Mouse (Mus musculus) spleen, adult 2 months (tissue): ENCODE results near the gene Btbd6. TPM values are rescaled to one million over a fixed set of nuclear protein-coding genes. Genes with fewer than 3 reads are reported as not detected.

Experiments
- DNase-seq, 2 experiments: peaks; one replicate each; pipeline versions ENCODE4 v3.0.0 to v3.0.0-alpha.2; 2012 to 2021; ENCODE audit warnings: low spot score in 2 of 2, low read depth in 1 of 2
- H3K27ac ChIP-seq: fragments of 200-500 bp; 2 replicates; pipeline ENCODE4 v1.5.1; 2012; ENCODE audit warnings: low read length, inconsistent platforms; ENCODE audit not compliant: insufficient read depth
- H3K27me3 ChIP-seq: fragments of 200-500 bp; 2 replicates; pipeline ENCODE4 v1.6.1; 2012; ENCODE audit warnings: mild to moderate bottlenecking, moderate library complexity, low read length, inconsistent platforms; ENCODE audit not compliant: control insufficient read depth, insufficient read depth
- H3K36me3 ChIP-seq: fragments of 200-500 bp; 2 replicates; pipeline ENCODE4 v1.6.1; 2012; ENCODE audit warnings: mild to moderate bottlenecking, low read length, inconsistent platforms; ENCODE audit not compliant: control insufficient read depth, insufficient read depth
- H3K4me1 ChIP-seq: fragments of 200-500 bp; 2 replicates; pipeline ENCODE4 v1.6.1; 2011; ENCODE audit warnings: inconsistent platforms; ENCODE audit not compliant: control insufficient read depth, insufficient read depth, insufficient read length
- H3K4me3 ChIP-seq: fragments of 200-500 bp; 2 replicates; pipeline ENCODE4 v1.5.1; 2011; ENCODE audit warnings: mild to moderate bottlenecking, inconsistent platforms; ENCODE audit not compliant: insufficient read depth, insufficient read length; ENCODE audit errors: extremely low read depth
- CTCF ChIP-seq: fragments of 200-500 bp; IDR thresholded peaks from 2 replicates; pipeline ENCODE4 v1.5.1; 2011; ENCODE audit warnings: mild to moderate bottlenecking, inconsistent platforms; ENCODE audit not compliant: insufficient read depth, insufficient read length, insufficient replicate concordance; ENCODE audit errors: extremely low read depth
- POLR2A ChIP-seq: fragments of 200-500 bp; IDR thresholded peaks from 2 replicates; pipeline ENCODE4 v1.6.1; 2011; ENCODE audit warnings: low read depth, low read length, inconsistent platforms
- whole genome bisulfite sequencing: fragments of 180-500 bp; shearing (Covaris S2); methylation state at CpG from one replicate; pipeline ENCODE4 v1.1.7; 2018; 5-methylcytosine and 5-hydroxymethylcytosine counted together
- polyA plus RNA-seq: library from polyadenylated mRNA; depleted of rRNA; stranded (reverse); fragments of >200 nt; gene quantifications from 2 replicates; pipeline ENCODE4 v1.2.3, GENCODE M21; 2012

Btbd6 gene
- polyA plus RNA-seq, 1 experiment: 22.3 TPM

GRCm38 (mm10) chr12:112952926-112953565 lies 23.2 kb upstream of the Btbd6 start:
- DNase-seq: no peak
- Histone ChIP-seq H3K27me3 (peaks cover 8% of the 10 kb centered on the region), H3K4me3 (no peak overlapping the region), H3K4me1 (peaks cover 4% of the 10 kb centered on the region; the same call in 1 of the 2 replicates), H3K36me3 (no peaks in the 10 kb centered on the region; the same call in 1 of the 2 replicates), H3K27ac (no peak overlapping the region)
- no peak for TF ChIP-seq POLR2A
- TF ChIP-seq CTCF: no peak
- whole genome bisulfite sequencing: 39% methylated on average over 3 of the region's 3 CpGs

- H3K4me1 ChIP-seq: peaks cover 11% of the 10 kb centered on the region; the same call in 1 of the 2 replicates
- WGBS: 69% methylated on average over 4 of the region's 4 CpGs
- peaks cover 6% of the 10 kb centered on the region for H3K36me3 ChIP-seq
- no peak overlapping the region for H3K4me3 ChIP-seq
- TF ChIP-seq CTCF: peak; percentile 73; the same call in 1 of the 2 replicates
- no peak for TF ChIP-seq POLR2A
- H3K27ac ChIP-seq: no peak overlapping the region
- peak in 1 of 2 experiments; percentile 70 for DNase-seq
- 0 out of 2 replicates have a peak, but pooled peaks cover 1% of the 10 kb centered on the region for H3K27me3 ChIP-seq
Measured at GRCm38 (mm10) chr12:112955800-112956199, 20.5 kb upstream of the Btbd6 start.

GRCm38 (mm10) chr12:112958303-112958702 lies 18.0 kb upstream of the Btbd6 start:
- TF ChIP-seq POLR2A (no peak), CTCF (peak; percentile 37; the same call in 1 of the 2 replicates)
- no peak overlapping the region for H3K4me3 ChIP-seq
- H3K4me1 ChIP-seq: peaks cover 8% of the 10 kb centered on the region; the same call in 1 of the 2 replicates
- H3K27ac ChIP-seq: no peak overlapping the region; the same call in 1 of the 2 replicates
- H3K27me3 ChIP-seq: no peaks in the 10 kb centered on the region
- peaks cover 27% of the 10 kb centered on the region for H3K36me3 ChIP-seq
- WGBS: 56% methylated on average over 4 of the region's 4 CpGs
- DNase-seq: no peak

GRCm38 (mm10) chr12:112959421-112959820 lies 16.9 kb upstream of the Btbd6 start:
- H3K27ac ChIP-seq: peak overlapping the region; percentile 83
- peak overlapping the region; percentile 39; the same call in 1 of the 2 replicates for H3K4me3 ChIP-seq
- peaks cover 6% of the 10 kb centered on the region; the same call in 1 of the 2 replicates for H3K4me1 ChIP-seq
- H3K36me3 ChIP-seq: peaks cover 37% of the 10 kb centered on the region
- WGBS: 69% methylated on average over 8 of the region's 8 CpGs
- no peaks in the 10 kb centered on the region for H3K27me3 ChIP-seq
- peak in 1 of 2 experiments; percentile 20 for DNase-seq
- TF ChIP-seq CTCF: no peak
- TF ChIP-seq POLR2A: no peak

- Histone ChIP-seq H3K36me3 (peaks cover 51% of the 10 kb centered on the region), H3K4me3 (no peak overlapping the region), H3K4me1 (peaks cover 6% of the 10 kb centered on the region; the same call in 1 of the 2 replicates), H3K27ac (peak overlapping the region; percentile 9; the same call in 1 of the 2 replicates), H3K27me3 (no peaks in the 10 kb centered on the region)
- DNase-seq: no peak
- over 99% methylated on average over 7 of the region's 7 CpGs for WGBS
- no peak for TF ChIP-seq CTCF
- no peak for TF ChIP-seq POLR2A
Measured at GRCm38 (mm10) chr12:112961428-112961827, 14.9 kb upstream of the Btbd6 start.

- 88% methylated on average over 5 of the region's 5 CpGs for WGBS
- DNase-seq: no peak
- no peaks in the 10 kb centered on the region for H3K27me3 ChIP-seq
- H3K4me1 ChIP-seq: peaks cover 6% of the 10 kb centered on the region; the same call in 1 of the 2 replicates
- H3K27ac ChIP-seq: peak overlapping the region; percentile 9; the same call in 1 of the 2 replicates
- no peak overlapping the region for H3K4me3 ChIP-seq
- peaks cover 54% of the 10 kb centered on the region for H3K36me3 ChIP-seq
- no peak for TF ChIP-seq POLR2A
- no peak for TF ChIP-seq CTCF
Measured at GRCm38 (mm10) chr12:112961872-112962271, 14.4 kb upstream of the Btbd6 start.

GRCm38 (mm10) chr12:112965783-112966182 lies 10.5 kb upstream of the Btbd6 start:
- 95% methylated on average over 13 of the region's 13 CpGs for WGBS

More at GRCm38 (mm10) chr12:112965783-112966182, 10.5 kb upstream of the Btbd6 start:
- Histone ChIP-seq H3K4me3 (no peak overlapping the region), H3K27me3 (no peaks in the 10 kb centered on the region), H3K4me1 (no peaks in the 10 kb centered on the region; the same call in 1 of the 2 replicates), H3K36me3 (peaks cover 63% of the 10 kb centered on the region), H3K27ac (no peak overlapping the region)
- DNase-seq: no peak
- TF ChIP-seq CTCF: no peak
- no peak for TF ChIP-seq POLR2A
